Mouse (Mus musculus): Measurements from ENCODE around the gene Zbtb20. TPM values are rescaled to one million over a fixed set of nuclear protein-coding genes. Genes with fewer than 3 reads are reported as not detected.

The Zbtb20 gene
- polyA plus RNA-seq, 1 experiment from 2014 or later: 27.9 TPM

GRCm38 (mm10) chr16:43359546-43359945 lies 483.9 kb downstream of the Zbtb20 start:
- Histone ChIP-seq H3K4me2 (replicated peaks; ENCODE audit: low read depth, low read length) (no peak overlapping the region), H3K36me3 (ENCODE audit: insufficient read depth, low read length) (no peaks in the 10 kb centered on the region), H3K27ac (ENCODE audit: low read length) (no peak overlapping the region), H3K9ac (replicated peaks; ENCODE audit: low read depth) (no peak overlapping the region), H3K4me1 (ENCODE audit: insufficient read depth, low read depth, low read length) (peaks cover 2% of the 10 kb centered on the region; the same call in 1 of the 2 replicates), H3K9me3 (ENCODE audit: low read length) (no peaks in the 10 kb centered on the region), H3K27me3 (replicated peaks; ENCODE audit: insufficient read depth, low read length) (no peaks in the 10 kb centered on the region), H3K4me3 (ENCODE audit: low read depth, low read length) (no peak overlapping the region)
- 79% methylated on average over 3 of the region's 3 CpGs for WGBS
- ATAC-seq (no peak), DNase-seq (ENCODE audit: low spot score) (no peak)
- TF ChIP-seq EP300 (IDR thresholded peaks at IDR 0.05) (no peak), CTCF (IDR thresholded peaks at IDR 0.05) (no peak)

- no peak overlapping the region for H3K4me3 ChIP-seq (ENCODE audit: low read depth, low read length)
- H3K9me3 ChIP-seq (ENCODE audit: low read length): no peaks in the 10 kb centered on the region
- WGBS: 91% methylated on average over 2 of the region's 2 CpGs
- ATAC-seq (no peak), DNase-seq (ENCODE audit: low spot score) (peak; percentile 14)
- H3K4me1 ChIP-seq (ENCODE audit: insufficient read depth, low read depth, low read length): peaks cover 2% of the 10 kb centered on the region; the same call in 1 of the 2 replicates
- H3K27me3 ChIP-seq (replicated peaks; ENCODE audit: insufficient read depth, low read length): no peaks in the 10 kb centered on the region
- no peaks in the 10 kb centered on the region for H3K36me3 ChIP-seq (ENCODE audit: insufficient read depth, low read length)
- H3K9ac ChIP-seq (replicated peaks; ENCODE audit: low read depth): no peak overlapping the region
- TF ChIP-seq EP300 (IDR thresholded peaks at IDR 0.05) (no peak), CTCF (IDR thresholded peaks at IDR 0.05) (no peak)
- H3K27ac ChIP-seq (ENCODE audit: low read length): no peak overlapping the region
- H3K4me2 ChIP-seq (replicated peaks; ENCODE audit: low read depth, low read length): no peak overlapping the region
These were observed 484.4 kb downstream of the Zbtb20 start for GRCm38 (mm10) chr16:43360112-43360511.

- H3K4me1 ChIP-seq (ENCODE audit: insufficient read depth, low read depth, low read length): peaks cover 2% of the 10 kb centered on the region; the same call in 1 of the 2 replicates
- H3K9ac ChIP-seq (replicated peaks; ENCODE audit: low read depth): no peak overlapping the region
- H3K4me3 ChIP-seq (ENCODE audit: low read depth, low read length): no peak overlapping the region
- no peaks in the 10 kb centered on the region for H3K9me3 ChIP-seq (ENCODE audit: low read length)
- H3K27me3 ChIP-seq (replicated peaks; ENCODE audit: insufficient read depth, low read length): no peaks in the 10 kb centered on the region
- DNase-seq (ENCODE audit: low spot score) (no peak), ATAC-seq (no peak)
- H3K27ac ChIP-seq (ENCODE audit: low read length): no peak overlapping the region
- WGBS: 83% methylated on average over 7 of the region's 7 CpGs
- no peaks in the 10 kb centered on the region for H3K36me3 ChIP-seq (ENCODE audit: insufficient read depth, low read length)
- no peak for TF ChIP-seq CTCF (IDR thresholded peaks at IDR 0.05)
- TF ChIP-seq EP300 (IDR thresholded peaks at IDR 0.05): no peak
- no peak overlapping the region for H3K4me2 ChIP-seq (replicated peaks; ENCODE audit: low read depth, low read length)
These were observed 485.3 kb downstream of the Zbtb20 start for GRCm38 (mm10) chr16:43360838-43361480.

DNA sequence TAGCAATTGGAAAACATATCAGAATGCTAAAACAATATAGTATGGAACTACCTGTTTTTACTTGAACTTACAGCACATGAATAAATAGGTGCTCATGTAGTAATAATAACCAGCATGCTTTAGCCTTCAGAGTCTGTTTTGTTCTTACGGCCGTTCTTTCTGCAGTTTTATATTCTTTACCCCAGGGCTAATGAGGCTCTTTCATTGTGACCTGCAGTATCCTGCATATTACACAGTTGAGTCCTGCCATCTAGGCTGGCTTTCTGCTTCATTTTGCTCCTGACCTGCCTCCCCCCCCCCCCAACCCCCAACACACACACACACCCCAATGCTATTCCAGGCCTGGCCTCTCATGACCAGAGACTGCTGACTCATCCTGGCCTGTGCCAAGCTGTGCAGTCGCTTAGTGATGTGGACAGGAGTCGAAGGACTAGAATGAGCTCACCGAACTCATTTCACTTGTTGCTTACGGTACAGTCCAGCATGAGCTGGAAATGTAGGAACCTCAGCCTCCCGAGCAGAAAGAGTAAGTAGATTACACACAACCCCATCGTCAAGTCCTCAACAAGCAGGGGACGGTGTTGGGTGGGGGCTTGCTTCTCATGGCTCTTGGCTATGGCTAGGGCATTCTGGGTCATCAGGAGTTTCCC lies 487.1 kb downstream of the Zbtb20 start:
- H3K9me3 ChIP-seq (ENCODE audit: low read length): no peaks in the 10 kb centered on the region
- H3K4me2 ChIP-seq (replicated peaks; ENCODE audit: low read depth, low read length): peak overlapping the region; percentile 41
- H3K4me3 ChIP-seq (ENCODE audit: low read depth, low read length): no peak overlapping the region
- peaks cover 2% of the 10 kb centered on the region; the same call in 1 of the 2 replicates for H3K4me1 ChIP-seq (ENCODE audit: insufficient read depth, low read depth, low read length)
- WGBS: 41% methylated on average over 9 of the region's 9 CpGs
- no peak overlapping the region for H3K9ac ChIP-seq (replicated peaks; ENCODE audit: low read depth)
- TF ChIP-seq EP300 (IDR thresholded peaks at IDR 0.05) (0 out of 2 replicates have a peak, but pooled peaks have one; percentile 5), CTCF (IDR thresholded peaks at IDR 0.05) (no peak)
- peak overlapping the region; percentile 85 for H3K27ac ChIP-seq (ENCODE audit: low read length)
- H3K36me3 ChIP-seq (ENCODE audit: insufficient read depth, low read length): no peaks in the 10 kb centered on the region
- H3K27me3 ChIP-seq (replicated peaks; ENCODE audit: insufficient read depth, low read length): no peaks in the 10 kb centered on the region
- ATAC-seq (peak; percentile 91), DNase-seq (ENCODE audit: low spot score) (peak; percentile 86)

- ATAC-seq: peak; percentile 22
These were observed 487.6 kb downstream of the Zbtb20 start for GRCm38 (mm10) chr16:43363316-43363715.

GRCm38 (mm10) chr16:43363751-43364515 lies 488.3 kb downstream of the Zbtb20 start:
- H3K4me2 ChIP-seq (replicated peaks; ENCODE audit: low read depth, low read length): peak overlapping the region; percentile 41
- TF ChIP-seq EP300 (IDR thresholded peaks at IDR 0.05) (no peak), CTCF (IDR thresholded peaks at IDR 0.05) (no peak)
- ATAC-seq: peak; percentile 69
- DNase-seq (ENCODE audit: low spot score): peak; percentile 78
- no peak overlapping the region for H3K9ac ChIP-seq (replicated peaks; ENCODE audit: low read depth)
- H3K4me3 ChIP-seq (ENCODE audit: low read depth, low read length): peak overlapping the region; percentile 16; the same call in 1 of the 2 replicates
- H3K27ac ChIP-seq (ENCODE audit: low read length): peak overlapping the region; percentile 85
- peaks cover 2% of the 10 kb centered on the region; the same call in 1 of the 2 replicates for H3K4me1 ChIP-seq (ENCODE audit: insufficient read depth, low read depth, low read length)
- H3K9me3 ChIP-seq (ENCODE audit: low read length): no peaks in the 10 kb centered on the region
- WGBS: 11% methylated on average over 7 of the region's 7 CpGs
- no peaks in the 10 kb centered on the region for H3K27me3 ChIP-seq (replicated peaks; ENCODE audit: insufficient read depth, low read length)
- H3K36me3 ChIP-seq (ENCODE audit: insufficient read depth, low read length): no peaks in the 10 kb centered on the region

More at GRCm38 (mm10) chr16:43363316-43363715, 487.6 kb downstream of the Zbtb20 start:
- TF ChIP-seq EP300 (IDR thresholded peaks at IDR 0.05) (no peak), CTCF (IDR thresholded peaks at IDR 0.05) (no peak)
- peak overlapping the region; percentile 41 for H3K4me2 ChIP-seq (replicated peaks; ENCODE audit: low read depth, low read length)
- no peaks in the 10 kb centered on the region for H3K9me3 ChIP-seq (ENCODE audit: low read length)
- H3K27ac ChIP-seq (ENCODE audit: low read length): peak overlapping the region; percentile 85
- DNase-seq (ENCODE audit: low spot score): no peak
- WGBS: 39% methylated on average over 6 of the region's 6 CpGs
- no peaks in the 10 kb centered on the region for H3K27me3 ChIP-seq (replicated peaks; ENCODE audit: insufficient read depth, low read length)
- peaks cover 2% of the 10 kb centered on the region; the same call in 1 of the 2 replicates for H3K4me1 ChIP-seq (ENCODE audit: insufficient read depth, low read depth, low read length)
- no peak overlapping the region for H3K4me3 ChIP-seq (ENCODE audit: low read depth, low read length)
- H3K36me3 ChIP-seq (ENCODE audit: insufficient read depth, low read length): no peaks in the 10 kb centered on the region
- no peak overlapping the region for H3K9ac ChIP-seq (replicated peaks; ENCODE audit: low read depth)
